Mouse (Mus musculus) liver, adult 2 months (tissue): Measurements from ENCODE around the gene Gm10271.

Experiments used
- CTCF ChIP-seq: fragments of 200-500 bp; IDR thresholded peaks from 2 replicates; pipeline ENCODE4 v1.5.1; 2011; ENCODE audit warnings: low read depth, low read length, control low read depth
- POLR2A ChIP-seq: fragments of 200-500 bp; IDR thresholded peaks from 2 replicates; pipeline ENCODE4 v1.6.1; 2011; ENCODE audit warnings: low read length, control low read depth; ENCODE audit not compliant: insufficient read depth; ENCODE audit errors: extremely low read depth

DNA sequence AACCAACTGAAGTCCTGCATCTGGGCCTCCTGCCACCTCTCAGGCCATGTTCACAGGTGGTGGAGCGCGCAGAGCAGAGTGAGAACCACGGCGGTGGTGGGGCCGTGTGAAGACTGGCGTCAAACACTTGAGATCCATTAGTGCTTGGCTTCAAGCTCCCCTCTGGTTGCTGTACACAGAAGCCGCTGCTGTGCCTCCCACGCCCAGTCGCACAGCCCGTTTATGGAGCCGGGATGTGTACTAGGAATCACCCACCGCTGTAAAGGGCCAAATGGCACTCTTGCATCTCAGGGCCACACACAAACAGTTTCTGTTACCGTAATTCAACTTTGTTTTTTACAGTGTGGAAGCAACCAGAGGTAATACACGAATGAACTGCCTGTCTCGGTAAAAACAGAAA is 50.2 kb downstream of the Gm10271 start:
- TF ChIP-seq POLR2A, result no peak
- no peak for TF ChIP-seq CTCF
